Mouse (Mus musculus) bone marrow, adult 2 months (tissue): ENCODE data around the gene Txndc11. TPM values are rescaled to one million over a fixed set of nuclear protein-coding genes. Genes with fewer than 3 reads are reported as not detected.

Experiments
- H3K27ac ChIP-seq: fragments of 200-500 bp; 2 replicates; pipeline ENCODE4 v1.5.1; 2012; ENCODE audit warnings: low read depth, mild to moderate bottlenecking, control low read depth, inconsistent platforms, low read length; ENCODE audit not compliant: control insufficient read depth, poor library complexity, insufficient read depth
- H3K4me1 ChIP-seq: fragments of 200-500 bp; 2 replicates; pipeline ENCODE4 v1.6.1; 2011; ENCODE audit warnings: low read length; ENCODE audit not compliant: control insufficient read depth, insufficient read depth
- H3K4me3 ChIP-seq: fragments of 200-500 bp; replicated peaks from 2 replicates; pipeline ENCODE3; 2011; ENCODE audit warnings: mild to moderate bottlenecking, low read depth, low read length, control low read depth; ENCODE audit not compliant: control insufficient read depth
- CTCF ChIP-seq: fragments of 200-500 bp; IDR thresholded peaks from 2 replicates; pipeline ENCODE4 v1.5.1; 2011; ENCODE audit warnings: low read length, control low read depth; ENCODE audit not compliant: control insufficient read depth, insufficient read depth
- POLR2A ChIP-seq: fragments of 200-500 bp; IDR thresholded peaks from 2 replicates; pipeline ENCODE4 v1.6.1; 2011; ENCODE audit warnings: low read depth, mild to moderate bottlenecking, control low read depth, low read length, borderline replicate concordance; ENCODE audit not compliant: control insufficient read depth
- WGBS: fragments of 180-500 bp; shearing (Covaris S2); methylation state at CpG from one replicate; pipeline ENCODE4 v1.1.7; 2018; 5-methylcytosine and 5-hydroxymethylcytosine counted together
- polyA plus RNA-seq: library from polyadenylated mRNA; stranded (reverse); fragments of >200 nt; gene quantifications from 2 replicates; pipeline ENCODE4 v1.2.4, GENCODE M21; 2011; ENCODE audit warnings: low replicate concordance; ENCODE audit not compliant: missing spikeins, insufficient read depth, insufficient read length

The Txndc11 gene
- polyA plus RNA-seq, 1 experiment = 18.8 TPM

- Histone ChIP-seq H3K27ac (no peak overlapping the region; the same call in 1 of the 2 replicates), H3K4me1 (peaks cover 3% of the 10 kb centered on the region; the same call in 1 of the 2 replicates), H3K4me3 (peak overlapping the region; percentile 65)
- 72% methylated on average over 5 of the region's 5 CpGs for WGBS
- no peak for TF ChIP-seq CTCF
- no peak for TF ChIP-seq POLR2A
Observed at GRCm38 (mm10) chr16:11065431-11065830, 69.0 kb downstream of the Txndc11 start.

DNA sequence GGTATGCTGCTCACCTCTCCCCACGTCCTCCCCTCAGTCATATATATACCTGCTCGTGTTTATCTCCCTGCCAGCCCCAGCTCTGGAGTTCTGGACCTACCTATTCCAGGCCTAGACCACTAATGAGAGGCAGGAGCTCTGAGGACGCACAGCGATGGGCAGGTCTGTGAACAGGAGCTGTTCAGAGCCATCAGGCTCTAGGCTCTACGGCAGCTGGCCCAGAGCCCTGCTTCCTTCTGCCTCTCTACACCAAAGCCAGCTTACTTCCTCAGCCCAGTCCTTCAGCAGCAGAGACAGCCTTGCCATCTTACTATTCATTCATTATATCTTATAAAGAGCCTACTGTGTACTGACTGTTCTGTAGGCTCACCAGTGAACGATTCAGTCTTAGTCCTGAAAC, 69.7 kb downstream of the Txndc11 start:
- 52% methylated on average over 6 of the region's 6 CpGs for WGBS

DNA sequence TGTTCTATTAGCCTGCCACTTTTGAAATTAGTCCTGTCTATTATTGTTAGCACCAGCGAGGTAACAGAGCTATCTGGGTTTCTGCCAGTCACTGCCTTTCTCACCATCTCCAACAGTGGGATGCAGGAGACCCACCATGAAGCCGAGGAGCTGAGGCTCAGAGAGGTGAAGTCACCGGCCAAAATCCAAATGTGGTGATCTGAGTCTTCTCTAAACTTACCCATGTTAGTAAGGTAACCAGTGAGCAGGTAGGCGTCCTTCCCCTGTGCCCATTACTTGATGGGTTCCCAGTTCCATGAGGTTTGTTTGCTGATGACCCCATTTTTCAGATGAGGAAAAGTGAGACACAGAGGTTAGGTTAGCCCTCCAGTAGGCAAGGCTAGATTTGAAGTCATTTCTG, 70.1 kb downstream of the Txndc11 start:
- no peak for TF ChIP-seq POLR2A
- Histone ChIP-seq H3K4me3 (no peak overlapping the region), H3K4me1 (no peaks in the 10 kb centered on the region; the same call in 1 of the 2 replicates), H3K27ac (peak overlapping the region; percentile 68)
- 82% methylated on average over 4 of the region's 4 CpGs for WGBS

More for the DNA sequence above, 69.7 kb downstream of the Txndc11 start:
- H3K4me1 ChIP-seq = no peaks in the 10 kb centered on the region; the same call in 1 of the 2 replicates
- no peak overlapping the region for H3K4me3 ChIP-seq
- TF ChIP-seq POLR2A = no peak
- TF ChIP-seq CTCF = no peak
- peak overlapping the region; percentile 68 for H3K27ac ChIP-seq

- H3K4me3 ChIP-seq = no peak overlapping the region
- peak overlapping the region; percentile 90 for H3K27ac ChIP-seq
- no peaks in the 10 kb centered on the region; the same call in 1 of the 2 replicates for H3K4me1 ChIP-seq
- no peak for TF ChIP-seq POLR2A
- TF ChIP-seq CTCF = no peak
- WGBS = 24% methylated on average over 13 of the region's 13 CpGs
Observed at GRCm38 (mm10) chr16:11062794-11063721, 71.4 kb downstream of the Txndc11 start.

DNA sequence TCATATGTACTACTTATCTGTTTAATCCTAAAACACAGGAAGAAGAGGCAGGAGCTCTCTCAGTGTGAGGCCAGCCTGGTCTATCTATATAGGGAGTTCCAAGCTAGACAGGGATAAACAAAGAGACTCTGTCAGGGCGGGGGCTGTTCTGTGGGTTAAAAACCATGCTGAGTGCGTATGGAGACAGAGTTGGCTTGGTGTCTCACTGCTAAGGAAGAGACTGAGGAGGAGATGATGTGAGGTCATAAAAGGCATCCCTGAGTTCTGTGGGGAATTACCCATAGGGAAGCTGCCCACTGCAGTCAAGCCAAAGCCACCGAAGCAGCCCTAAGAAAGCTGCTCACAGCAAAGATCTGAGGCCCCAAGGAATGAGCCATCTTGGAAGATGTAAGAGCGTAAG, 73.8 kb downstream of the Txndc11 start, which contains the start of gene Snn:
Snn (plus strand) TSS at position 301 of the 400 bp plus-strand sequence.
- H3K27ac ChIP-seq = peak within 1 kb of the TSS; percentile 1; the same call in 1 of the 2 replicates
- H3K4me3 ChIP-seq = no peak within 1 kb of the TSS
- no peak for TF ChIP-seq POLR2A
- TF ChIP-seq CTCF = no peak
- 83% methylated on average over 4 of the region's 4 CpGs for WGBS
- peaks cover 1% of the 10 kb centered on the region; the same call in 1 of the 2 replicates for H3K4me1 ChIP-seq

- no peak overlapping the region for H3K27ac ChIP-seq
- H3K4me3 ChIP-seq = no peak overlapping the region
- peaks cover 4% of the 10 kb centered on the region; the same call in 1 of the 2 replicates for H3K4me1 ChIP-seq
- no peak for TF ChIP-seq CTCF
- no peak for TF ChIP-seq POLR2A
- 82% methylated on average over 5 of the region's 5 CpGs for WGBS
Observed at GRCm38 (mm10) chr16:11055916-11056315, 78.5 kb downstream of the Txndc11 start.

- Histone ChIP-seq H3K4me3 (no peak overlapping the region), H3K4me1 (peaks cover 4% of the 10 kb centered on the region; the same call in 1 of the 2 replicates), H3K27ac (no peak overlapping the region)
- no peak for TF ChIP-seq POLR2A
- no peak for TF ChIP-seq CTCF
- 66% methylated on average over 6 of the region's 6 CpGs for WGBS
Observed at GRCm38 (mm10) chr16:11054871-11055270, 79.6 kb downstream of the Txndc11 start.

DNA sequence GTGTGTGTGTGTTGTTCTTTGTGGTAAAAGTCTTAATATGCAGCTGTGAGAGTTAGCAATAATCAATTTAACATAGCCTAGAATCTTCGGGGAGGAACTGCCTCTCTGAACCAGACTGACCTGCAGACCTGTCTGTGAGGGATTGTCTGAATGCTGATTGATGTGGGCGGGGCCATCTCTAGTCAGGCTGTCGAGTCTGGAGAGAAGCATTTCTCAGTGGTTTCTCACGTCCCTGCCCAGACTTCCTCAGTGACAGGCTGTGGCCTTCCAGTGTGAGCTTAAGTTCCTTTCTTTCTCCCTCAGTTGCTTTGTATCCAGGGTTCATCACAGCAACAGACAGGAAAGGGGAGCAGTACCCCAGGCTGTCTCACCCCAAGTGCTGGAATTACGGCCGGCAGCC, 80.0 kb downstream of the Txndc11 start:
- WGBS = 40% methylated on average over 6 of the region's 6 CpGs
- Histone ChIP-seq H3K27ac (no peak overlapping the region), H3K4me3 (no peak overlapping the region), H3K4me1 (peaks cover 4% of the 10 kb centered on the region; the same call in 1 of the 2 replicates)
- TF ChIP-seq CTCF = no peak
- TF ChIP-seq POLR2A = no peak
